Mouse (Mus musculus): ENCODE data around the gene Ntn1. TPM values are rescaled to one million over a fixed set of nuclear protein-coding genes. Genes with fewer than 3 reads are reported as not detected.

The Ntn1 gene
- polyA plus RNA-seq, 1 experiment from 2014 or later = 0.15 TPM

DNA sequence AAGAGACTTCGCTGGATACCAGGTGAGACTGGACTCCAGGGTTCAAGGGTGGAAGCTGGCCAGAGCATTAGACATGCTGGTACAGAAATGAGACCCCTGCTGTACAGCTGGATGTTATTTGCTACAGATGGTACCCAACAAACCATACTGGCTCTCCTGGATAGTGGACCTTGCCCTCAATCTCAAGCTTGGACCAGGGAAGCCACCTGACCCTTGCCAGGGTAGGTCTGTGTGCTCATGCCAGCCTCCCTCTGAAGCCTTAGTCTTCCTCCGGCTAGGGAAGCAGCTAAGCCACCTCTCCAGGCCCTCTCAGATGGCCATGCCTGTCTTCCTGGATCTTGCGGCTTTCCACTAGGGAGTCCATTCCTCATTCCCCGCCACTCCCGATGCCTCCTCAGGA, 189.9 kb downstream of the Ntn1 start:
- Histone ChIP-seq H3K9me3 (replicated peaks) (no peaks in the 10 kb centered on the region), H3K27me3 (no peaks in the 10 kb centered on the region), H3K9ac (no peak overlapping the region), H3K4me3 (replicated peaks) (no peak overlapping the region), H3K36me3 (replicated peaks) (no peaks in the 10 kb centered on the region), H3K4me1 (replicated peaks) (no peaks in the 10 kb centered on the region), H3K4me2 (no peak overlapping the region), H3K27ac (replicated peaks) (no peak overlapping the region)
- no peak for ATAC-seq (ENCODE audit: insufficient read depth)
- 80% methylated on average over 5 of the region's 5 CpGs for WGBS (ENCODE audit: insufficient replicate concordance)

DNA sequence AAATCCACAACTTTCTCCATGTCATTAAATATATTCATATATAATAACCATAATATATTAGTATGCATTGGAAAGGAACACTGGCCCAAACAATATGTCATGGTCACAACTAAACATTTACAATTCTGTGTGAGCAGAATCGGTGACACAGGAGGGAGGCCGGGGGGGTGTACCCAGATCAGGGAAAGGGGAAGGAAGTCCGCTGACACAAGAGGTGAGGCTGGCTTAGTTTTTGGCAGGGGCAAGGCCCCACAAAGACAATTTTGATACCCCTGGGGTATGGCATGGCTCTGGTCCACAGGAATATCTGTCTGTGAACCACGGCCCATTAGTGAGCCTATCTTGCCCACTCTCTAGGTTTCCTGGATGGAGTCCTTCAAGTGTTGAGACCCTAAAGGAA, 191.1 kb downstream of the Ntn1 start:
- no peaks in the 10 kb centered on the region for H3K4me1 ChIP-seq (replicated peaks)
- no peak for ATAC-seq (ENCODE audit: insufficient read depth)
- WGBS (ENCODE audit: insufficient replicate concordance) = 28% methylated on average over 4 of the region's 4 CpGs
- H3K4me2 ChIP-seq = no peak overlapping the region
- no peaks in the 10 kb centered on the region for H3K27me3 ChIP-seq
- H3K27ac ChIP-seq (replicated peaks) = no peak overlapping the region
- no peaks in the 10 kb centered on the region for H3K36me3 ChIP-seq (replicated peaks)
- no peak overlapping the region for H3K9ac ChIP-seq
- no peaks in the 10 kb centered on the region for H3K9me3 ChIP-seq (replicated peaks)
- no peak overlapping the region for H3K4me3 ChIP-seq (replicated peaks)

GRCm38 (mm10) chr11:68208582-68208981, 192.0 kb downstream of the Ntn1 start:
- Histone ChIP-seq H3K4me3 (replicated peaks) (no peak overlapping the region), H3K9me3 (replicated peaks) (no peaks in the 10 kb centered on the region), H3K9ac (no peak overlapping the region), H3K36me3 (replicated peaks) (no peaks in the 10 kb centered on the region), H3K27me3 (no peaks in the 10 kb centered on the region), H3K4me2 (no peak overlapping the region), H3K4me1 (replicated peaks) (no peaks in the 10 kb centered on the region), H3K27ac (replicated peaks) (no peak overlapping the region)
- WGBS (ENCODE audit: insufficient replicate concordance) = 60% methylated on average over 1 of the region's 1 CpGs
- no peak for ATAC-seq (ENCODE audit: insufficient read depth)

DNA sequence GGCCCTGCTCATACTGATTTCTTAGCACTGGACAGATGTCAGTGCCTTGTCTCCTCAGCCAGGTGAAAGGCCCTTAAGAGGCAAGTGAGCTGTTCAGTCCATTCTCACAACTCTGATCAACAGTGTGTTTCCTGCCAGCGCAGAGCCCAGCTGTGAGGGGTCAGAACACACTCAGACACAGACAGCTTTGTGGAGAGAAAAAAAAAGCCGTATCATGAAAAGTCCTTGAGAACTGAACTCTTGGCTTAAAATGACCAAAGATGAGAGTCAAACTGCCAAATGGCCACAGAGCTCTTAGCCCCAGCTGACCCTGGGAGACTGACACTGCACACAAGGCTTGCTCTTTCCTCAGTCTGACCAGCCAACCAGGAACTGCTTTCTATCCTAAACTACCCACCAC, 192.6 kb downstream of the Ntn1 start:
- Histone ChIP-seq H3K9ac (no peak overlapping the region), H3K36me3 (replicated peaks) (no peaks in the 10 kb centered on the region), H3K27ac (replicated peaks) (no peak overlapping the region), H3K27me3 (no peaks in the 10 kb centered on the region), H3K4me2 (no peak overlapping the region), H3K9me3 (replicated peaks) (no peaks in the 10 kb centered on the region), H3K4me1 (replicated peaks) (no peaks in the 10 kb centered on the region), H3K4me3 (replicated peaks) (no peak overlapping the region)
- no peak for ATAC-seq (ENCODE audit: insufficient read depth)
- WGBS (ENCODE audit: insufficient replicate concordance) = 63% methylated on average over 2 of the region's 2 CpGs

GRCm38 (mm10) chr11:68205572-68206229, 194.9 kb downstream of the Ntn1 start:
- no peaks in the 10 kb centered on the region for H3K27me3 ChIP-seq

GRCm38 (mm10) chr11:68204407-68204806, 196.2 kb downstream of the Ntn1 start:
- H3K4me2 ChIP-seq = no peak overlapping the region
- no peaks in the 10 kb centered on the region for H3K36me3 ChIP-seq (replicated peaks)
- no peak overlapping the region for H3K27ac ChIP-seq (replicated peaks)
- H3K4me3 ChIP-seq (replicated peaks) = no peak overlapping the region
- H3K27me3 ChIP-seq = no peaks in the 10 kb centered on the region
- no peak for ATAC-seq (ENCODE audit: insufficient read depth)
- no peaks in the 10 kb centered on the region for H3K9me3 ChIP-seq (replicated peaks)
- H3K4me1 ChIP-seq (replicated peaks) = no peaks in the 10 kb centered on the region
- no peak overlapping the region for H3K9ac ChIP-seq
- 54% methylated on average over 5 of the region's 5 CpGs for WGBS (ENCODE audit: insufficient replicate concordance)

More at GRCm38 (mm10) chr11:68205572-68206229, 194.9 kb downstream of the Ntn1 start:
- 70% methylated on average over 10 of the region's 10 CpGs for WGBS (ENCODE audit: insufficient replicate concordance)
- Histone ChIP-seq H3K4me1 (replicated peaks) (no peaks in the 10 kb centered on the region), H3K27ac (replicated peaks) (no peak overlapping the region), H3K4me2 (no peak overlapping the region), H3K36me3 (replicated peaks) (no peaks in the 10 kb centered on the region), H3K9me3 (replicated peaks) (no peaks in the 10 kb centered on the region), H3K4me3 (replicated peaks) (no peak overlapping the region), H3K9ac (no peak overlapping the region)
- no peak for ATAC-seq (ENCODE audit: insufficient read depth)

- no peaks in the 10 kb centered on the region for H3K4me1 ChIP-seq (replicated peaks)
- H3K27ac ChIP-seq (replicated peaks) = no peak overlapping the region
- no peak overlapping the region for H3K4me3 ChIP-seq (replicated peaks)
- no peak overlapping the region for H3K4me2 ChIP-seq
- no peaks in the 10 kb centered on the region for H3K9me3 ChIP-seq (replicated peaks)
- no peak for ATAC-seq (ENCODE audit: insufficient read depth)
- H3K36me3 ChIP-seq (replicated peaks) = no peaks in the 10 kb centered on the region
- no peak overlapping the region for H3K9ac ChIP-seq
- no peaks in the 10 kb centered on the region for H3K27me3 ChIP-seq
- 50% methylated on average over 10 of the region's 10 CpGs for WGBS (ENCODE audit: insufficient replicate concordance)
Measured at GRCm38 (mm10) chr11:68203658-68204315, 196.8 kb downstream of the Ntn1 start.

- Histone ChIP-seq H3K4me3 (replicated peaks) (no peak overlapping the region), H3K9me3 (replicated peaks) (no peaks in the 10 kb centered on the region), H3K4me1 (replicated peaks) (no peaks in the 10 kb centered on the region), H3K9ac (no peak overlapping the region), H3K27ac (replicated peaks) (no peak overlapping the region), H3K27me3 (no peaks in the 10 kb centered on the region), H3K36me3 (replicated peaks) (no peaks in the 10 kb centered on the region), H3K4me2 (no peak overlapping the region)
- no peak for ATAC-seq (ENCODE audit: insufficient read depth)
- WGBS (ENCODE audit: insufficient replicate concordance) = 66% methylated on average over 10 of the region's 10 CpGs
Measured at GRCm38 (mm10) chr11:68202561-68202960, 198.1 kb downstream of the Ntn1 start.

DNA sequence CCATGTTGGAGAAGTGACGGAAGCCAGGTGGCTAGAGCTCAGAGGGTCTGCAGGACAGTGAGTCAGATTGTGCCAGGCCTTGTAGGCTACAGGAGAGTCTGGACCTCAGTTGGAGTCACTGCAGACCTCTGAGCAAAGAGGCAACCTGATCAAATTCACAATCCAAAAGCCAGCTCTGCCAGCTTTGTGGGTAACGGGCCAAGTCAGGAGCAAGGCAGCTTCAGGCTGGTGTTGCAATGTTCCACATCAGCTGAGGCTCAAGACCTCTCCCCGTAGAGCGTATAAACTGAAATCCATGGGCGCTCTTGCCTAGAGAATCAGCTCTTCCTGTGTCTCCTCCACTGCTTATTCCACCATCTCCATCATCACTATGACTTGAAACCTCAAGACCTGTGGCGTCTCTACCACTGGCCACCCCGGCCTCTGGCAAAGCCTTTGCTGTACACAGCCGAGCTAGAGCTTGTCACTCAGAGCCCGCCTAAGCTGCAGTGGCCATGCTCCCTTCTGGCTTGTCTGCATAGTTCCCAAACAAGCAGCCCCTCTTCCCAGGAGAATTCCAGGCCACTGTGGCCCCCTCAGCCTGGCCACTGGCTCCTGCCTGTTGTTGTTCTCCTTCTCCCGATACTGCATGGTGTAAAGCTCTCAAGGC, 198.7 kb downstream of the Ntn1 start:
- Histone ChIP-seq H3K27ac (replicated peaks) (no peak overlapping the region), H3K9ac (no peak overlapping the region), H3K36me3 (replicated peaks) (no peaks in the 10 kb centered on the region), H3K4me3 (replicated peaks) (no peak overlapping the region), H3K9me3 (replicated peaks) (no peaks in the 10 kb centered on the region), H3K27me3 (no peaks in the 10 kb centered on the region), H3K4me2 (no peak overlapping the region), H3K4me1 (replicated peaks) (no peaks in the 10 kb centered on the region)
- no peak for ATAC-seq (ENCODE audit: insufficient read depth)
- WGBS (ENCODE audit: insufficient replicate concordance) = 72% methylated on average over 10 of the region's 10 CpGs

GRCm38 (mm10) chr11:68201063-68201462, 199.6 kb downstream of the Ntn1 start:
- WGBS (ENCODE audit: insufficient replicate concordance) = 38% methylated on average over 1 of the region's 1 CpGs
- Histone ChIP-seq H3K9me3 (replicated peaks) (no peaks in the 10 kb centered on the region), H3K27ac (replicated peaks) (no peak overlapping the region), H3K9ac (no peak overlapping the region), H3K27me3 (no peaks in the 10 kb centered on the region), H3K4me2 (no peak overlapping the region), H3K4me3 (replicated peaks) (no peak overlapping the region), H3K4me1 (replicated peaks) (no peaks in the 10 kb centered on the region), H3K36me3 (replicated peaks) (no peaks in the 10 kb centered on the region)
- ATAC-seq (ENCODE audit: insufficient read depth) = no peak

- no peak for ATAC-seq (ENCODE audit: insufficient read depth)
- Histone ChIP-seq H3K4me3 (replicated peaks) (no peak overlapping the region), H3K9me3 (replicated peaks) (no peaks in the 10 kb centered on the region), H3K4me2 (no peak overlapping the region), H3K9ac (no peak overlapping the region), H3K36me3 (replicated peaks) (no peaks in the 10 kb centered on the region), H3K27ac (replicated peaks) (no peak overlapping the region), H3K27me3 (no peaks in the 10 kb centered on the region), H3K4me1 (replicated peaks) (no peaks in the 10 kb centered on the region)
- 69% methylated on average over 4 of the region's 4 CpGs for WGBS (ENCODE audit: insufficient replicate concordance)
Measured at GRCm38 (mm10) chr11:68200500-68200899, 200.1 kb downstream of the Ntn1 start.
